Mouse (Mus musculus) heart, embryonic 14.5 days (tissue): Measurements from ENCODE around the gene Nckap5. TPM values are rescaled to one million over a fixed set of nuclear protein-coding genes. Genes with fewer than 3 reads are reported as not detected.

ENCODE experiments used
- ATAC-seq: fragments of 200-750 bp; cut with Nextera tagmentation; 2 replicates; pipeline ENCODE4 v1.8.0; 2017; ENCODE audit warnings: low read depth, moderate TSS enrichment; ENCODE audit not compliant: insufficient number of reproducible peaks, insufficient read depth, low FRiP score
- H3K27ac ChIP-seq, 2 experiments: fragments of 200-500 bp in 1 of 2; fragments of 300-500 bp in 1 of 2; sonication (generic) in 1 of 2; replicated peaks in 1 of 2; 2 replicates each; pipeline ENCODE4 v1.5.1; 2012 to 2014; ENCODE audit warnings: low read depth in 2 of 2, low read length in 2 of 2, control low read depth in 1 of 2, mild to moderate bottlenecking in 1 of 2, mixed read lengths in 1 of 2; ENCODE audit not compliant: control insufficient read depth in 1 of 2, insufficient read depth in 1 of 2
- H3K27me3 ChIP-seq: fragments of 300-500 bp; sonication (generic); 2 replicates; pipeline ENCODE4 v1.6.1; 2014; ENCODE audit warnings: mild to moderate bottlenecking, low read length, control low read depth; ENCODE audit not compliant: control insufficient read depth, insufficient read depth
- H3K36me3 ChIP-seq: fragments of 300-500 bp; sonication (generic); 2 replicates; pipeline ENCODE4 v1.6.1; 2014; ENCODE audit warnings: mild to moderate bottlenecking, control low read depth, low read length, mixed read lengths; ENCODE audit not compliant: control insufficient read depth, insufficient read depth
- H3K4me1 ChIP-seq, 2 experiments: fragments of 200-500 bp in 1 of 2; fragments of 300-500 bp in 1 of 2; sonication (generic) in 1 of 2; 2 replicates each; pipeline ENCODE4 v1.6.1; 2012 to 2014; ENCODE audit warnings: low read length in 2 of 2, control low read depth in 1 of 2, mixed read lengths in 1 of 2; ENCODE audit not compliant: control insufficient read depth in 2 of 2, insufficient read depth in 2 of 2
- H3K4me2 ChIP-seq: fragments of 300-500 bp; sonication (generic); 2 replicates; pipeline ENCODE4 v1.6.1; 2014; ENCODE audit warnings: mild to moderate bottlenecking, low read length
- H3K4me3 ChIP-seq, 2 experiments: fragments of 200-500 bp in 1 of 2; fragments of 300-500 bp in 1 of 2; sonication (generic) in 1 of 2; 2 replicates each; pipeline ENCODE4 v1.5.1; 2012 to 2014; ENCODE audit warnings: low read length in 2 of 2, mild to moderate bottlenecking in 2 of 2, control low read depth in 1 of 2, low read depth in 1 of 2, moderate library complexity in 1 of 2; ENCODE audit not compliant: control insufficient read depth in 1 of 2, insufficient read depth in 1 of 2
- H3K9ac ChIP-seq: fragments of 300-500 bp; sonication (generic); 2 replicates; pipeline ENCODE4 v1.6.1; 2014; ENCODE audit warnings: mild to moderate bottlenecking, low read length
- H3K9me3 ChIP-seq: fragments of 300-500 bp; sonication (generic); 2 replicates; pipeline ENCODE4 v1.6.1; 2016; ENCODE audit warnings: low read length, control low read depth; ENCODE audit not compliant: control insufficient read depth
- WGBS: fragments of 180-500 bp; shearing (Covaris S2); extraction: QIAGEN DNeasy Blood & Tissue Kit; methylation state at CpG from one replicate; pipeline ENCODE4 v1.1.7; 2014; 5-methylcytosine and 5-hydroxymethylcytosine counted together
- polyA plus RNA-seq: library from polyadenylated mRNA; unstranded; fragments of >200 nt; fragmentation: Nextera tagmentation; extraction: Ambion mirVana; gene quantifications from 2 replicates; pipeline ENCODE4 v1.2.1, GENCODE M21; 2014

Nckap5 gene
- polyA plus RNA-seq, 1 experiment from 2014 or later: 9.4 TPM

- no peaks in the 10 kb centered on the region for H3K9me3 ChIP-seq
- no peak for ATAC-seq
Observed at GRCm38 (mm10) chr1:126517427-126517826, 313.2 kb downstream of the Nckap5 start.

GRCm38 (mm10) chr1:126515054-126515756 lies 315.4 kb downstream of the Nckap5 start:
- WGBS: 38% methylated on average over 3 of the region's 3 CpGs
- peaks cover 0 to 5% of the 10 kb centered on the region in 2 experiments; a peak in 1 of 4 replicates for H3K4me1 ChIP-seq
- H3K36me3 ChIP-seq: no peaks in the 10 kb centered on the region
- no peak overlapping the region for H3K9ac ChIP-seq
- H3K4me2 ChIP-seq: no peak overlapping the region
- H3K4me3 ChIP-seq: no peak overlapping the region
- no peak overlapping the region for H3K27ac ChIP-seq
- no peak for ATAC-seq
- H3K27me3 ChIP-seq: no peaks in the 10 kb centered on the region
- H3K9me3 ChIP-seq: no peaks in the 10 kb centered on the region

More at GRCm38 (mm10) chr1:126517427-126517826, 313.2 kb downstream of the Nckap5 start:
- no peak overlapping the region for H3K9ac ChIP-seq
- WGBS: 71% methylated on average over 1 of the region's 1 CpGs
- H3K36me3 ChIP-seq: no peaks in the 10 kb centered on the region
- H3K27ac ChIP-seq: no peak overlapping the region
- H3K4me1 ChIP-seq: peaks cover 0 to 5% of the 10 kb centered on the region in 2 experiments; a peak in 1 of 4 replicates
- no peak overlapping the region for H3K4me2 ChIP-seq
- no peak overlapping the region for H3K4me3 ChIP-seq
- no peaks in the 10 kb centered on the region for H3K27me3 ChIP-seq

- no peak for ATAC-seq
- Histone ChIP-seq H3K27ac (no peak overlapping the region), H3K4me1 (no peaks in the 10 kb centered on the region), H3K36me3 (no peaks in the 10 kb centered on the region), H3K27me3 (no peaks in the 10 kb centered on the region), H3K9ac (no peak overlapping the region), H3K4me2 (no peak overlapping the region), H3K4me3 (no peak overlapping the region), H3K9me3 (no peaks in the 10 kb centered on the region)
- WGBS: 64% methylated on average over 5 of the region's 5 CpGs
Observed at GRCm38 (mm10) chr1:126511835-126512445, 318.7 kb downstream of the Nckap5 start.

GRCm38 (mm10) chr1:126504717-126505116 lies 325.9 kb downstream of the Nckap5 start:
- no peak for ATAC-seq
- Histone ChIP-seq H3K9me3 (no peaks in the 10 kb centered on the region), H3K9ac (no peak overlapping the region), H3K27ac (no peak overlapping the region), H3K4me2 (no peak overlapping the region), H3K4me1 (no peaks in the 10 kb centered on the region), H3K27me3 (no peaks in the 10 kb centered on the region), H3K4me3 (no peak overlapping the region), H3K36me3 (no peaks in the 10 kb centered on the region)
- WGBS: 74% methylated on average over 4 of the region's 4 CpGs

- no peak for ATAC-seq
- no peaks in the 10 kb centered on the region for H3K4me1 ChIP-seq
- no peak overlapping the region for H3K9ac ChIP-seq
- no peak overlapping the region for H3K4me3 ChIP-seq
- no peaks in the 10 kb centered on the region for H3K9me3 ChIP-seq
- H3K27ac ChIP-seq: no peak overlapping the region
- no peaks in the 10 kb centered on the region for H3K27me3 ChIP-seq
- 68% methylated on average over 2 of the region's 2 CpGs for WGBS
- H3K36me3 ChIP-seq: no peaks in the 10 kb centered on the region
- H3K4me2 ChIP-seq: no peak overlapping the region
Observed at GRCm38 (mm10) chr1:126502741-126503140, 327.9 kb downstream of the Nckap5 start.

- no peak overlapping the region for H3K9ac ChIP-seq
- H3K4me2 ChIP-seq: no peak overlapping the region
- no peak overlapping the region for H3K4me3 ChIP-seq
- no peaks in the 10 kb centered on the region for H3K36me3 ChIP-seq
- H3K27ac ChIP-seq: no peak overlapping the region
- 70% methylated on average over 7 of the region's 7 CpGs for WGBS
- no peak for ATAC-seq
- peaks cover 7% of the 10 kb centered on the region for H3K27me3 ChIP-seq
- H3K9me3 ChIP-seq: no peaks in the 10 kb centered on the region
- no peaks in the 10 kb centered on the region; a peak in 1 of 4 replicates for H3K4me1 ChIP-seq
Observed at GRCm38 (mm10) chr1:126496722-126497121, 333.9 kb downstream of the Nckap5 start.

- H3K9me3 ChIP-seq: no peaks in the 10 kb centered on the region
- no peaks in the 10 kb centered on the region for H3K36me3 ChIP-seq
- peak overlapping the region; percentile 69 for H3K9ac ChIP-seq
- peaks cover 12% of the 10 kb centered on the region for H3K27me3 ChIP-seq
- H3K4me2 ChIP-seq: peak overlapping the region; percentile 90
- no peak; the same call in 1 of the 2 replicates for ATAC-seq
- WGBS: 6% methylated on average over 35 of the region's 35 CpGs
- H3K4me1 ChIP-seq: no peaks in the 10 kb centered on the region; a peak in 1 of 4 replicates
- peak overlapping the region; percentile 47 to 49 for H3K4me3 ChIP-seq
- no peak overlapping the region for H3K27ac ChIP-seq
Observed at GRCm38 (mm10) chr1:126492206-126493071, 338.2 kb downstream of the Nckap5 start.
